Mouse (Mus musculus): ENCODE measurements around the gene Gfod2.

DNA sequence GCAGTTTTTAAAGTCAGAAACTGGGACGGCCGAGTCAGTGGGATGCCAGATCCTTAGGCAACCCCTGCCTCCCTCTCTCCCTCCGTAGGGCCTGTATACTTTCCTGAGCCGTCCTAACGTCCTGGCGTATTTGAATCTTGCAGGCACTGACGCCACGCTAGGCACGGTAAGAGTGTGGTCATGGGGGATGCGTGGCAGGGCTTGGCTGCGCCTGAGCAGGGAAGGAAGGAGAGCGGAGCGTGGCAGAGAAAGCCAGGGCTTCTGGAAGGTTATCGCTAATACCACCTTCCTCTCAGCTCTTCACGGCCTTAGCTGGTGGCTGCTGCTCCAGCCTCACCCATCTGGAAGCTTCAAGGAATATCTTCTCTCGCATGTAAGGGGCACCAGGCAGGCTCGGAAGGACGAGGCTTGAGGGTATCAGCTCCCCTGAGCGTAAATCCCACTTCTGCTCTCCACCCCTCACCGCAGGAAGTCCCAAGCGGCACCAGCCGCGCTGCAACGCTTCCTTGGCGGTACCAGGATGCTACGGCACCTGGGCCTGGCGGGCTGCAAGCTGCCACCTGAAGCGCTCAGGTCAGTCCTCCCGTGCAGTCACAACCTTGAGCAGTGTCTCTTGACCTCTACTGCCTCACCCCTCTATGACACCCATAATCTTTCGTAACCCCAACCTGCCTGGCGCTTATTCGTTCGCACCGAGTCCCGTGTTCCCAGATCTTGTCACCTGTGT, 69.0 kb downstream of the Gfod2 start:
- TF ChIP-seq CTCF (IDR thresholded peaks at IDR 0.05; ENCODE audit: insufficient read depth, low read depth, low read length): no peak
- TF ChIP-seq POLR2A (IDR thresholded peaks at IDR 0.05; ENCODE audit: insufficient read depth, low read depth, low read length): no peak
